Mouse (Mus musculus): ENCODE measurements around the gene Smarcd2.

DNA sequence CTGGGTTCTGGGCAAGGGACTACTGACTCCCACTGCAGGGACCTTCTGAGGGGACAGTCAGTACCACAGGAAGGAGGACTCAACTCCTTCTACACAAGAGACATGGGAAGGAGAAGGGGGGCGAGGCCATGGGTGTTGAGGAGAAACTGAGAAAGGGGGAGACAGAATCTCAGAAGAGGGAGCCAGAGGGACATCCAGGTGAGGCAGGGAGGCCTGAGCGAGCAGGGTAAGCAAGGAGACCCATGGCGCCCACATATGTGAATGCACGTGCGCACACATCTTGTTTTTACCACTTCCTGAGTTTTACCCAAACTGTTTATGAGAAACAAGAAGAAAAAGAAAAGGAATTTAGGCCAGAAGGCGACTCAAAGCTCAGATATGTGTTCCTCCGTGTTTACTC lies 45.0 kb upstream of the Smarcd2 start:
- TF ChIP-seq CTCF (IDR thresholded peaks at IDR 0.05; ENCODE audit: low read depth), result no peak
- TF ChIP-seq EP300 (IDR thresholded peaks at IDR 0.05; ENCODE audit: low read depth), result no peak
